Mouse (Mus musculus) layer of hippocampus, adult 9-10 months (tissue): ENCODE results near the gene Fnbp4.

Source experiments
- DNase-seq: peaks from one replicate; pipeline ENCODE4 v3.0.0; 2022; ENCODE audit warnings: low spot score

Fnbp4 gene

GRCm38 (mm10) chr2:90745053-90745678 lies at the start of gene Fnbp4:
Fnbp4 (plus strand) TSS chr2:90745370.
- peak; percentile 98 for DNase-seq

- no peak for DNase-seq
Observed at GRCm38 (mm10) chr2:90700943-90701342, 44.2 kb upstream of the Fnbp4 start.

DNA sequence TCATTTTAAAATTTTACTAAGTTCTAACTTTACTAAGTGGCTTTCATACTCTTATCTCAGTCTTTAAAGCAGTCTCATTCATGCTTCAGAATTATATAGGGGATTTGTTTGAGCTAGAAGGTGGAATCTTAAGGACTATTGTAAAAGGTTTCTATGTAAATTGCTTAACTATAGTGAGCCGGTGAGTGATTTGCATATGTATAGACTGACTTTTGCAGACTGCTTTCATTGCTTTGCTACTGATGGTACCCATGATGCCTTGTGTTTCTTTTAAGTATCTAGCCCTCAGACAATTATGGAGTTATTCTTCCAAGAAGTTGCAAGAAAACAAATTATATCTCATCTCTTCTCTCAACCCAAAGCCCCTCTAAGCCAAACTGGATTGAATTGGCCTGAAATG lies 36.6 kb upstream of the Fnbp4 start:
- no peak for DNase-seq

GRCm38 (mm10) chr2:90715555-90716092 lies 29.5 kb upstream of the Fnbp4 start:
- no peak for DNase-seq

DNA sequence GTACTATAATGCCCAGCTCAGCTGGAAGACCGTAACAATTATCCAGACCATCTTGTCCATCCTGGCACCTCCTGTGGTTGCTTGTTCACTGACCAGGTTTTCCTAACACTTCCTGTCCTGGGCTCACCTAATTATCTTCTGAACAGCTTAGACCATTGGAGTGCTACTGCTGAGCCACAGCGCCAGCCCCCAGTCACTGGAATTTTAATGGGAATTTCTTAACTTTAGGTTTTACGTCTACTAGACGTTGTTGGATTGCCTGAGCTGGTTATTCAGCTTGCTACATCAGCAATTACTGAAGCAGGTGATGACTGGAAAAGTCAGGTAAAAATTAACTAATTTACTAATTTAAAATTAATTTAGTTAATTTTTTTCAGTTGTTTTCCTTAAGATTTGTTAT lies 27.8 kb upstream of the Fnbp4 start:
- DNase-seq = no peak

GRCm38 (mm10) chr2:90717948-90718347 lies 27.2 kb upstream of the Fnbp4 start:
- no peak for DNase-seq

DNA sequence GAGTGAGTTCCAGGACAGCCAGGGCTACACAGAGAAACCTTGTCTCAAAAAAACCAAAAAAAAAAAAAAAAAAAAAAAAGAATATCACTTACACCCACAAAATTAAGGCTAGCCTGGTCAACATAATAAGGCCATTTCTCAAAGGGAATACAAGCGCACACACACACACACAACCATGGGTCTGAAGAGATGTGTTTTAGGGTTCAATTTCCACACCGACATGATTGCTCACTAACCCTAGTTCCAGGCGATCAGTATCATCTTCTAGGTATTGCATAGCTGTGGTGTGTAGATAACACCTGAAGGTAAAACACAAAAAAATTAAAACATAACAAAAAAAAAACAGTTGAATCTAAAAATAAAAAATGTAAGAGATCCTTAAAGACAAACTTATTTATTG lies 18.4 kb upstream of the Fnbp4 start:
- no peak for DNase-seq

DNA sequence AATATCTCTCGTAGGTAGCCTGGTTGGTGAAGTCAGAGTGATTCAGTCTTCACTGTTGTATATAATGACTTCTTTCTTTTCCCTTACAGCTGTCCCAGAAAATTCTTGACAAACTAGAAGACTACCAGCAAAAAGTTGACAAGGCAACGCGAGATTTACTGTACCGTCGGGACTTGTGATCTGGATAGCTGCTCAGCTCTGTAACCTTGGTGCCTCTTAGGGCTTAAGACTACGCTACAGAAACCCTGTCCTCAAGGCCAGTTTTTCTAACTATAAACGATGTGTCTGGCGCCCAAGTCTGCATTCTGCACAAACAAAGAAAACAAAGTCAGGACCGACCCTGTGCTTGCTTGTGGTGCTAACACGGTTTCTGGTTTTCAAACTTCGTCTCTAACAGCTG lies 9.8 kb upstream of the Fnbp4 start:
- no peak for DNase-seq

DNA sequence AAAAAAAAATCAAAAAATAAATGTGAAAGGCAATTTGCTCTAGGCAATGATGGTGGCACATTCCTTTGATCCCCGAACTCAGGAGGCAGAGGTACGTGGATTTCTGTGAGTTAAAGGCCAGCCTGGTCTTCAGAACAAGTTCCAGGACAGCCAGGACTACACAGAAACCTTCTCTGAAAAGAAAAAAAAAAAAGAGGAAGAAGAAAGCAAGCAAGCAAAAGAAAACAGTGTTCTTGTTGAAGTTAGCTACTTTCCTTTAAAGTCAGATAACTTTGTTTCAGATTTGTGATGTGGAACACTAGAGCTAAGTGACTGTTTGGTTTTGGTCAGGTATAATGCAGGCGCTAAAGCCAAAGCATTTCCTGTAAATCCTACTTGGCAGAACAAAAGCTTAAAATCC lies 6.4 kb upstream of the Fnbp4 start:
- no peak for DNase-seq

- DNase-seq = no peak
Observed at GRCm38 (mm10) chr2:90739327-90739726, 5.8 kb upstream of the Fnbp4 start.

DNA sequence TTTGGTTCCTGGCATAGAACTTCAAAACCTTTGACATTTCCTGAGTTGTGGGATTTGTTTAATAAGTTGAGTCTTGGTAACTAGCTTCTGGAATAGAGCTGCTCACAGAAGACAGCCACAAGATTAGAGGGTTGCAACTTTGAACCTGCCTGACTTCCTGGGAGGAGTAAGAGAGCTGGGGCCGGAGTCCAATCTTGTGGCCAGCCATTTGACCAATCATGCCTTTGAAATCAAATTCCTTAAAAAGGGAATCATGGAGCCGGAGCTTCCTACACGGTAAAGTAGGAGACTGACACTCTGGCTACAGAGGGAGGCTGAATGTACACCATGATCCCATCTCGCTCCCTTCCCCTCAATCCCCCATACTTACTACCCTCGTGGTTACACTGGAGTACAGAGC lies 5.2 kb upstream of the Fnbp4 start:
- no peak for DNase-seq

DNA sequence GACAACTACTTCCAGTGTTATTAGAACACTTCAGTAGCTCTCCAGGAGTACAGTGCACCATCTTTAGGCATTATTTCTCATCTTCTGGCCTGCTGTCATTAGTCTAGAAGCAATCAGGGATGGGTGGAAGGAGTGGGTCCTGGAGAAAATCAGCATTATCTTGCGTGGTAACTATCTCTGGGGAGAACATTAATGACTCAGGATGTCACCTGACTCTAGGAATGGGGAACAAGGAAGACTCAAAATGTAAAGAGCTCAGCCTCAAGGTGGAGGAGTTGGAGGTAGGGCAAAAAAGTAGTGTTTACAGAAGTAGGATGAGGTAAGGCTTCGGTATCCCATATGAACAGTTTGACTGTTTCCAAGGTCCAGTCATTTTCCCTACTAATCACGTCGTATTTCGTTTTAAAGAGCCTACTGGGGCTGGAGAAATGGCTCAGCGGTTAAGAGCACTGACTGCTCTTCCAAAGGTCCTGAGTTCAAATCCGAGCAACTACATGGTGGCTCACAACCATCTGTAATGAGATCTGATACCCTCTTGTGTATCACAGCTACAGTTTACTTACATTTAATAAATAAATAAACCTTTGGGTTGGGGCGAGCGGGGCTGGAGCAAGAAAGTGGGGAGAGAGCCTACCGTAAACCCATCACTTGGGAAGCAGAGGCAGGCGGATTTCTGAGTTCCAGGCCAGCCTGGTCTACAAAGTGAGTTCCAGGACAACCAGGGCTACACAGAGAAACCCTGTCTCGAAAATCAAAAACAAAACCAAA lies 701 bp upstream of the Fnbp4 start:
- DNase-seq = no peak

- peak; percentile 11 for DNase-seq
Observed at GRCm38 (mm10) chr2:90745740-90746537, 769 bp downstream of the Fnbp4 start.

DNA sequence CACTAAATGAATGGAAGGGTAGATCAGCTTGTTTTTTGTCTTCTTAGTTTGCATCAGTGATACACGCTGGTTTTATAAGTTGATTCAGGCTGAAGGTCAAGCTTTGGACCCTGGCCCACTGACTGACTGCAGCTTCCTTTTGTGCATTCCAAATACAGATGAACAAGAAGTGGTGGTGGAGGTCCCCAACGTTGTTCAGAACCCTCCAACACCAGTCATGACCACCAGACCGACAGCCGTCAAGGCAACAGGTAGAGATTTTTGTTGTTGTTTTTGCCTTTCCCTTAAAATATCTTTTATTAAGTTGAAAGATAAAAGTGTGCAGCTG lies 1.3 kb downstream of the Fnbp4 start:
- no peak for DNase-seq

DNA sequence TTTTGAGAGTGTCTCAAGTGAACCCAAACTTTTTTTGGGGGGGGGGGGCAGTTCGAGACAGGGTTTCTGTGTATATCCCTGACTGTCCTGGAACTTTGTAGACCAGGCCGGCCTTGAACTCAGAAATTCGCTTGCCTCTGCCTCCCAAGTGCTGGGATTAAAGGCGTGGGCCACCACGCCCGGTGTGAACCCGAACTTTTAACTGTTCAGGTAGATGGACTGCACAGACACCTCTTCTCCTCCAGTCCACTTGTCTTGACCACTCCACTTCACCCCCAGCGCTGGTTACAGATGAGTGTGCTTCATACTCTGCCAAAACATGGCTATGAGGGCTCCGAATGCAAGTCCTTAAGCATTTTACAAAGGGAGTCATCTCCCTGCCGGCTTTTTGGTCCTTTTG lies 2.0 kb downstream of the Fnbp4 start:
- DNase-seq = no peak

- DNase-seq = no peak
Observed at GRCm38 (mm10) chr2:90749676-90750459, 4.7 kb downstream of the Fnbp4 start.

DNA sequence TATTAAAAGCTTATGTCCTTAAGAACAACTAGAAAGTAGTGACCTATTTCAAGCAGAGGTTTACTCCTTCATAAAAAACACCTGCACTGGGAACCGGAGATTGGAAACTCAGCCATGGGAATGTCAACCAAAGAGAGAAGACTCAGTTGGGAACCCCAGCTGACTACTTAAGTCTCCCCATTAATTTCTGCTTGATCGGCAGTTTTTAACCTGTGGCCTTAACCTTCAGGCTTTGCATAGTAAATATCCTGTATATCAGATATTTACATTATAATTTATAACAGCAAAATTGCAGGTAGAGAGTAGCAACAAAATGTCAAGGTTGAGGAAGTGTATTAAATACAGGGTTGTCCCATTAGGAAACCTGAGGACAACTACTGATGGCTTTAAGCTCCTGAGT lies 8.4 kb downstream of the Fnbp4 start:
- DNase-seq = no peak

GRCm38 (mm10) chr2:90754188-90754587 lies 9.0 kb downstream of the Fnbp4 start:
- DNase-seq = no peak

- DNase-seq = no peak
Observed at GRCm38 (mm10) chr2:90765123-90765522, 20.0 kb downstream of the Fnbp4 start.

DNA sequence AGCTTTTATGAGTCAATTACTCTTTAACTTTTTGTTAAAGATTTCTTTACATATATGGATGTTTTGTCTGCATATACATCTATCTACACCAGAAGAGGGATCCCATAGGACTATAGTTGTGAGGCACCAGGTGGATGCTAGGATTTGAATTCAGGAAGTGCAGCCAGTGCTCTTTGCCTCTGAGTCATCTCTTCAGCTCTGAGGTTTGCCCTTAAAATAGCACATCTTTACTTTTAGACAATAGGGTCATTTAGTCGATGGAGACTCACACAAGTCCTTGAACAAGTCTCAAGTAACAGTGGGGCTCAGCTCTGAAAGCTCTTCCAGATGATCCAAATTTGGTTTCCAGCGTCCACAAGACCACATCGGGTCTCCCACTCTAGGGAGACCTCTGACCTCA lies 36.2 kb downstream of the Fnbp4 start:
- no peak for DNase-seq

DNA sequence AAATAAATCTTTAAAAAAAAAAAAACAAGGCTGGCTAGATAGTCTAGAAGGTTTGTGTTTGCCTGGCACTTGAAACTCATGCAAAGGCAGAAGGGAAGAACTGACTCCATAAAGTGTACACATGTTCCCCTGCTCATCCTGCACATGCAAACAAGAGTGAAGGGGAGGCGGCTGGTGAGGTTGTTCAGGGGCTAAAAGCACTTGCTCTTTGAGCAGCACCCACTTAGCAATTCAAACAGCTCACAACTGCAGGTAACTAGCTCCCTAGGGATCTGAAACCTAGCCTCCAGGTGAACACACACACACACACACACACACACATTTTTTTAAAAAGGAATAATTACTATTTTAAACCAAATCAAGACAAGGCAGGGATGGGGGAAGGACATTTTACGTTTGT lies 36.8 kb downstream of the Fnbp4 start:
- DNase-seq = no peak

DNA sequence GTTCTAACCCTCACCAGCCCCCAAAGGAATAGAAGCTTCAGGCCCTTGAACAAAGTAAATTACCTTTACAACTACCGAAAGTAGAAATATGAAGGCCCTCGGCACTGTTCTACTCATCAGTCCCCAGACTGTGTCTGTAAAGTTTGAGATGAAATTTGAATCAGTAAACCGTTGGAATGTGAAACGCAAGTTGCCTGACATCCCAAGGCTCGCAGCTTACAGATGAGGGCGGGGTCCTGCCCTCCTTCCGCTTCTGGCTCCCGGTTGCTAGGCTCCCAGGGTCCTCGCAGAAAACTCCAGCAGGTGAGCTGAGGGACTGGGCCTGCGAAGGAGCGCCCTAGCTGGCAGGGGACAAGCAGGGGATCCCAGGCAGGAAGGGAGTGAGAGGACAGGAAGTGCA lies 37.3 kb downstream of the Fnbp4 start, which contains the start of gene Agbl2:
Gene Agbl2 (plus strand): TSS at position 270 of the 400 bp plus-strand sequence.
- DNase-seq = no peak
